Mouse (Mus musculus) gastrocnemius, postnatal 10 days (tissue): Measurements from ENCODE around the gene Ache. TPM values are rescaled to one million over a fixed set of nuclear protein-coding genes. Genes with fewer than 3 reads are reported as not detected.

Experiments used
- DNase-seq: peaks from one replicate; pipeline ENCODE4 v3.0.0; 2021; ENCODE audit warnings: mixed read lengths
- total RNA-seq, 2 experiments: library from RNA; stranded (reverse); gene quantifications; 2 replicates each; pipeline ENCODE4 v1.2.3; 2021

Gene Ache
- total RNA-seq, 2 experiments from 2014 or later: 62.4 to 68.2 TPM

DNA sequence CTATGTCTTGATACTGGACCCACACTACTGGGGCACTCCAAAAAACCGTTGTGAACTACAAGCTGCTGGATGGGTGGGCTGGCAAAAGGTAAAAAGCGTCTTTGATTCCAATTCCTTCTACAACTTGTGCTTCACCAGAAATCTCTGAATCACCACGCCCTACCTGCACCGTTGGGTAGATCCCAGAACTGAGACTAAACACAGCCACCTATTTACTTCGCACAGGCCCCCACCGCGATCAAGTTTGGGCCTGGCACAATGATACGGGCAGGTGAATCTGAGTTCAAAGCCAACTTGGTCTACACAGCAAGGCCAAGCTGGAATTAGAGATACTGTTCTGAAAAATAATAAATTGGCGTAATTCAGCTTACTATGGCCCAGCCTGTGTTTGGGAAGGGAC, 8.0 kb downstream of the Ache start:
- no peak for DNase-seq

GRCm38 (mm10) chr5:137295712-137296111, 8.4 kb downstream of the Ache start:
- no peak for DNase-seq

GRCm38 (mm10) chr5:137297126-137297525, 9.8 kb downstream of the Ache start:
- no peak for DNase-seq

- no peak for DNase-seq
These were observed 11.9 kb downstream of the Ache start for GRCm38 (mm10) chr5:137299240-137299639.

DNA sequence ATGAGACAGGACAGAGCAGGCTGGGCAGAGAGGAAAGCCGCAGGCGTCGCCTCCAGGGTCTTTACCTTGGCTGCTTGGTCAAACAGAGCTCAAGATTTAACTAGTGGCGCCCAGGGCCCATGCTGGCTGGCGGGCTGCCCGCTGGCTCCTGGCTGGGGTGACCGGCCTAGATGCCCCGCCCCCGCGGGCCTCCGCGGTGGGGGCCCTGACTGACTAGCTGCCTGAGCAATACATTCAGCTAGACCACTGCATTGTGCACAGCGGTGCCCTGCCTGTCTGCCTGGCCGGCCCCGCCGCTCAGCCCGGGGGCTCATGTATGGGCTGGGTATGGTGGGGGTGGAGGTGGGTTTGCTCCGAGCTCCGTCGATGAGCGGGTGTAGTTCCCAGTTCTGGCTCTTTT, 13.9 kb downstream of the Ache start:
- DNase-seq: no peak

DNA sequence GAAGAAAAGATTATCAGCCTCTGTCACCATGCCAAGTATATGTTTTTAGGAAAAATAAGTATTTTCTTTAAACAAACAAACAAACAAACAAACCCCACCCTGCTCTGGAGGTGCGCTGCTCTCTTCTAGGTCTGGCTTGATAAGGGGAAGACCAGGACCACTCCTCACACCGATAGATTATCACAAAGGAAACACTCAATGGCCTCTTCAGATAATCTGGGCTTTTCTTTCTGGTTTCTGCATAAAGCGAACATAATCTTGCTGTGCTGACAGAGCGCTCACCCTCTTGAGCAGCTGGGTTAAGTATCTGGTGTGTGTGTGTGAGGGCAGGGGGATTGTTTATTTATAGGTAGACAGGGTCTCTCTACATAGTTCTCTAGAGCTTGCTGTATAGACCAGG, 16.3 kb downstream of the Ache start:
- no peak for DNase-seq

DNA sequence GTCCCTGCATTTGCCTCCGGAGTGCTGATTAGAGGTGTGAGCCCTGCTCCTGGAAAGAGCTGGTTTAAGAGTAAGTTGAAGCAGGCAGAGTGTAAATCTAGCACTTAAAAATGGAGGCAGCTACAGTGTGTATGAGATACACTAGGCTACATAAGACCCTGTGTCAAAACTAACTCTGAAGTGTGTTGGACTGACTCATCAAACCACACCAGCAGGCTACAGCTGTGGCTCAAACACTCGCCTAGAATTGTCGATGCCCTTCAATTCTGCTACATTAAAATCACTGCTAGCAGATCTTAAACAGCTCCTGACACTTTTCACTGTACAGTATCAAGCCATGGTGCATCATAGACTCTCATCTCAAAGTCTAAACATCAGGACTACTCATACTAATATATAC, 16.8 kb downstream of the Ache start:
- DNase-seq: no peak

- no peak for DNase-seq
These were observed 17.5 kb downstream of the Ache start for GRCm38 (mm10) chr5:137304816-137305215.

DNA sequence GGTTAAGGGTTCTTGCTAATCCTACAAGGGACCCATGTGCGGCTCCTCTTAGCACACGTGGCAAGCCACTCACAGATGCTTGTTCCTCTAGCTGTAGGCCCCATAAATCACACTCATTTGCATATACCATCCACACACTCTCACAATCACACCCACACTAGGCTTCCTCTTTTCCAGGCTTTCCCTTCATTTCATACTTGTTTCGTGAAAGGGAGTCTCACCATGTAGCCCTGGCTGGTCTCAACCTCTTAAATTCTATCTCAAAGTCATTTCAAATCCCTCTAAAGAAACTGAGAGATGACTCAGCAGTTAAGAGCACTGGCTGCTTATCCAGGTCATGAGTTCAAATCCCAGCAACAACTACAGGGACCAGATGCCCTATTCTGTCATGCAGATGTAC, 18.5 kb downstream of the Ache start:
- DNase-seq: no peak

GRCm38 (mm10) chr5:137306439-137307005, 19.2 kb downstream of the Ache start:
- DNase-seq: no peak

- DNase-seq: peak; percentile 89
These were observed 20.0 kb downstream of the Ache start, which contains the start of gene Srrt for GRCm38 (mm10) chr5:137307071-137307912. Gene Srrt (minus strand): TSS chr5:137307674.

DNA sequence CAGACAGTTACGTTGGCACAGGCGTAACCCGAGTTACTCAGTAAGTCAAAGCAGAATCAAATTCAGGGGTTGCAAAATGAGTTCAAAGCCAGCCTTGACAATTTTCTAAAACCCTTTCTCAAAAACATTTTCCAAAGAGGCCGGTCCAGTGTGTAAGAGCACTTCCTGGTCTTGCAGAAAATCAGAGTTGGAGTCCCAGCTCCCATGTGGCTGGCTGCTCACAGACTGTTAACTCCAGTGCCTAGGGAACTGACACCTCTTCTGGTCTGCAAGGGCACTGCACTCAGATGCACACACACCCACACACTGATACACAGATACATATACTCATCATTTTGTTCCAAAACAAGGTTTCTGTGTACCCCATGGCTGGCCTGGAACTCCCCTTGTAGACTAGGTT, 21.0 kb downstream of the Ache start:
- DNase-seq: no peak

DNA sequence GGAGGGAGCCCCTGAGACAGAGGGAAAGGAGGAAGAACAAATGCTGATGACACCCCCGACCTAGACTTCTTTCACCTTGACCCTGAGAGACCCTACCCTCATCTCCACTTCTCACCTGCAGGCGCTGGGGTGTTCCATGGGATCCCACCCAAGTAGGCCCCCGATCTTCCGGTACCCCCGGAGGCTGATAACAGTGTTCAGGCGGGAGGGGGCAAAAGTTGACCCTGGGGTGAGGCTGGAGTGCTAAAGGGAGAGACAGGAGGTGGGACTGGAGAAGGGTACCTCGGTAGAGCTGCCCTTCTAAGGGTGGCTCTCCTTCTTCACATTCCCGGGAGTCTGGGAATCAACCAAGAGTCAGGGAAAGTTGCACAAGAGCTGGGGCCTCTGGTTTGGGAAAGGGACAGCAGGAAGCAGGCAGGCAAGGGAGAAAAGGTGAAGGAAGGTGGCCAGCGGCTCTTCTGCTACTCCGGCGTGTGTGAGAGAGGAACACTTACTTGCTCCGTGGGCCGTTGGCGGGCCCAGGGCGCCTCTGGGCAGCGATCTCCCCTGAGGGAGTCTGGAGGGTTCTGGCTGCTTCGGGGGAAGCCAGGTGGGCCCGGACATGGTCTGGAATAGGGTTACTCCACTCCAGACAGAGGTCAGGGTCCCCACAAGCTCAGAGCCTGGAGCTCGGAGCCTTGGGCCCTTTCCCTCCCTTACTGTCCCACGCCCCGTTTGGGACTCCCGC, 26.3 kb downstream of the Ache start:
- DNase-seq: no peak

GRCm38 (mm10) chr5:137314193-137315083, 27.1 kb downstream of the Ache start, which contains the start of gene Trip6:
Gene Trip6 (minus strand): TSS chr5:137314404.
- DNase-seq: peak; percentile 92

- peak; percentile 61 for DNase-seq
These were observed 28.0 kb downstream of the Ache start for GRCm38 (mm10) chr5:137315084-137315903.

DNA sequence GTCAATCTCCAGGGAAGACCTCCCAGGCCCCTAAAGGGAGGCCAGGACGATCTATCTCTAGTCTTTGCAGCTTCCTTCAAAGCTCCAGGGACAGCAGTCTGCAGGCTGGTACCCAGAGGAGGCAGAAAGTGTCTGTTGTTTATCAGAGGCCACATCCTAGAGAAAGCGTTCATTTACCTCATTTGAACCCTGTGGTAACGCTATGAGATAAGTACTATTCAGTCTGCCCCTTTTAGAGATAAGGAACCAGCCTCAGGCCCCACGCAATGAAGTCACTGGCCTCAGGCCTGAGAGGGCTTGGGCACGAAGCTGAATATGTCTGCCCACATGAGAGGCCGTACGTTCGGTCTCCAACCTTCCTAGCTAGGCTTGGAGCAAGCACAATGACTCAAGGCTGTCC, 30.0 kb downstream of the Ache start:
- no peak for DNase-seq

- DNase-seq: no peak
These were observed 31.3 kb downstream of the Ache start for GRCm38 (mm10) chr5:137318570-137318969.

DNA sequence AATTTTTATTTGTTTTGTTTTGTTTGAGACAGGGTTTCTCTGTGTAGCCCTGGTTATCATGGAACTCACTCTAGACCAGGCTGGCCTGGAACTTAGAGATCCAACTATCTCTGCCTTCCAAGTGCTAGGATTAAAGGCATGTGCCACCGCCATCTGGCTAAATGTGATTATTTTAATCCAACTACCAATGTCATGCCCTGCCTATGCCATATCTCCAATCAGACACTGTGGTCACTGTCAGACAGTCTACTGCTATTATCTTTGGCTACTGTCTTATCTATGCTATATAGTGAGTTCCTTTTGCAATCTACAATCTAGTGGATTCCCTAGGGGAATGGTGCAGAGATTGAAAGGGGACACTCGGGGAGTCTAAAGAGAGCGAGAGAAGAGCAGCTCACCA, 33.7 kb downstream of the Ache start:
- DNase-seq: no peak

DNA sequence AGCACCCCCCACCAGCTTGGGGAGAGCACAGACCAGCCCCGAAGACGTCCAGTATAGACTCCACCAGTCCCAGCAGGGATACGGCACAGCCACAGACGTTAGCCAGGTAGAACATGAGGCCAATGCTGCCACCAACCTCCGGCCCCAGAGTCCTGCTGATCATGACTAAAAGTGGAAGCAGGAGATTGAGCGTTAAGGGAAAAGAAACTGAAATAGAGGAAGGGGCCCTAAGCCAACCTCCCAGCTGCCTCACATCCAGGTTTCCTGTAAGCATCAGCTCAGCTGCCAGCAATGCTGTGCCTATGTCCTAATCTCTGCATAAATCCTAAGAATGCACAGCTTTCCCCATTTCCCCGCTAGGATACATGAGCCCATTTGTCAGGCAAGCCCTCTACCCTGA, 43.6 kb downstream of the Ache start:
- DNase-seq: no peak

DNA sequence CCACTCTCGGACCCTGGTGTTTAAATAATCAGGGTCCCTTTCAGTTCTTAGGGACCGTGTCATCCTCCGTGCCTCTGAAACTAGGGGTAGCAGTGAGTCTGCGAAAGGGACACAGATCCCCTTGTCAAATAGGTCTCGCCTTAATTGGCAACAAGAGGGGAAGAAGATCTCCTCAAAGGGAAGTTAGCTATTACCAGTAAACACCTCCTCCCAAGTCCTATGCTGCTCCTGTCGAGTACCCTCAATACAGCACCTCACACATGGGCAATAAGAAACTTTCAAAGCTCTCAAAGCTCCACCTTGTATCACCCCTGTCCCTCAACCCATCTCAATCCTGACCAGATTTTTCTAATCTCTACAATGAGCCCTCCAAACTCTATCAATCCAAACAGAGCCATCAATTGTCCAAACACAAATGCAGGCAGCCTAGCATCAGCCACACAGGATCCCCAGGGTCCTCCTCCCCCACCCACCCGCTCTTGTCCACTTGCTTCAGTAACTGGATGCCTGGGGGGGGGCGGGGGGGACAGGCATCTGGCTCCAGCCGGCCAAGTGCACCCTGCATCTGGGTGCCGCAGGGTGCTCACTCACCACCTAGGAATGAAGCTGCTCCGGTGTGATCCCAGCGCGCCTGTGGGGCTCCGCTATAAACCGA, 45.7 kb downstream of the Ache start:
- DNase-seq: no peak
